Mouse (Mus musculus) olfactory bulb, adult 2 months (tissue): Measurements from ENCODE around the gene Lrrtm4.

Experiments used
- CTCF ChIP-seq: fragments of 200-500 bp; IDR thresholded peaks from 2 replicates; pipeline ENCODE4 v1.5.1; 2012; ENCODE audit warnings: low read depth, mild to moderate bottlenecking, low read length, moderate library complexity; ENCODE audit not compliant: insufficient read depth
- POLR2A ChIP-seq: fragments of 200-500 bp; IDR thresholded peaks from 2 replicates; pipeline ENCODE4 v1.6.1; 2012; ENCODE audit warnings: mild to moderate bottlenecking, low read depth, low read length, moderate library complexity; ENCODE audit not compliant: insufficient read depth

DNA sequence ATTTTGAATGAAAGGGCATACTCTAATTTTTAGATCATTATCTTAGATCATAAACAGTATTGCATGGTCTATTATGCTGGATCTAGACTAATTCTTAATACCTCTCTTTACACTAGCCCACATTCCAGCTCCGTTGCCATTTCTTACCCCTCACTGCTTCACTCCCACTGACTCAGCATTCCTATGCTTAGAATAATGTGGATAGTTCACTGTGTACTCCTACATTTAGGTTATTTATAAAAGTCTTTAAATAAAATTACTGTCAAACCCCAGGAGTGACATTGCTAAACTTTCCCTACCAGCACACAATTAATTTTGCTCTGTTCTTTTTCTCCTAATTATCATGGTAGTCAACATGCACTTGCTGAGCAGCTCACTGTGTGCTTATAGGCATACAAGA, 107.7 kb downstream of the Lrrtm4 start:
- no peak for TF ChIP-seq CTCF
- no peak for TF ChIP-seq POLR2A
